Mouse (Mus musculus) spleen, adult 2 months (tissue): ENCODE data around the gene Gm13272. TPM values are rescaled to one million over a fixed set of nuclear protein-coding genes. Genes with fewer than 3 reads are reported as not detected.
"Not testable (repeated sequence)": the region's sequence is repeated elsewhere in the genome, so short reads cannot be mapped to it uniquely, and the experiment has no call there.

Experiments
- DNase-seq, 2 experiments: peaks; one replicate each; pipeline versions ENCODE4 v3.0.0 to v3.0.0-alpha.2; 2012 to 2021; ENCODE audit warnings: low spot score in 2 of 2, low read depth in 1 of 2
- H3K27ac ChIP-seq: fragments of 200-500 bp; 2 replicates; pipeline ENCODE4 v1.5.1; 2012; ENCODE audit warnings: low read length, inconsistent platforms; ENCODE audit not compliant: insufficient read depth
- H3K27me3 ChIP-seq: fragments of 200-500 bp; 2 replicates; pipeline ENCODE4 v1.6.1; 2012; ENCODE audit warnings: mild to moderate bottlenecking, moderate library complexity, low read length, inconsistent platforms; ENCODE audit not compliant: control insufficient read depth, insufficient read depth
- H3K36me3 ChIP-seq: fragments of 200-500 bp; 2 replicates; pipeline ENCODE4 v1.6.1; 2012; ENCODE audit warnings: mild to moderate bottlenecking, low read length, inconsistent platforms; ENCODE audit not compliant: control insufficient read depth, insufficient read depth
- H3K4me1 ChIP-seq: fragments of 200-500 bp; 2 replicates; pipeline ENCODE4 v1.6.1; 2011; ENCODE audit warnings: inconsistent platforms; ENCODE audit not compliant: control insufficient read depth, insufficient read depth, insufficient read length
- H3K4me3 ChIP-seq: fragments of 200-500 bp; 2 replicates; pipeline ENCODE4 v1.5.1; 2011; ENCODE audit warnings: mild to moderate bottlenecking, inconsistent platforms; ENCODE audit not compliant: insufficient read depth, insufficient read length; ENCODE audit errors: extremely low read depth
- CTCF ChIP-seq: fragments of 200-500 bp; IDR thresholded peaks from 2 replicates; pipeline ENCODE4 v1.5.1; 2011; ENCODE audit warnings: mild to moderate bottlenecking, inconsistent platforms; ENCODE audit not compliant: insufficient read depth, insufficient read length, insufficient replicate concordance; ENCODE audit errors: extremely low read depth
- POLR2A ChIP-seq: fragments of 200-500 bp; IDR thresholded peaks from 2 replicates; pipeline ENCODE4 v1.6.1; 2011; ENCODE audit warnings: low read depth, low read length, inconsistent platforms
- WGBS: fragments of 180-500 bp; shearing (Covaris S2); methylation state at CpG from one replicate; pipeline ENCODE4 v1.1.7; 2018; 5-methylcytosine and 5-hydroxymethylcytosine counted together
- polyA plus RNA-seq: library from polyadenylated mRNA; depleted of rRNA; stranded (reverse); fragments of >200 nt; gene quantifications from 2 replicates; pipeline ENCODE4 v1.2.3, GENCODE M21; 2012; rRNA removed

The Gm13272 gene
- polyA plus RNA-seq: not detected in 2 replicates

DNA sequence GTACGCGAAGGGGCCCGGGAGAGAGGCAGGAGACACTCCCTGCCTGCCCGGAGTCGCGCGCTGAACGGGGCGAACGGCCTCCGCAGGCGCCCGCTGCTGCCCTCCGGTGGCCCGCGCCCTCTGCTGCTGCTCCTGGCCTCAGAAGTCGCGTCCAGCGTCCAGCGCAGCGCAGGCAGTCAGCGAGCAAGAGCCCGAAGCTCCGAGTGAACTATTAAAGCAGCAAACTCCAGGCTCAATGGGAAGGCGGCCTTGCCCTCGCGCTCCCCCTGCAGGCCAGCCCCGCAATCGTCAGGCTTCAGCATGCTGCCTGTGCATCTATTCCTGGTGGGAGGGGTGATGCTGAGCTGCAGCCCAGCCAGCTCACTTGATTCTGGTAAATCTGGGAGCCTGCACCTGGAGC, at the start of gene Gm13272:
Gm13272 (plus strand) TSS at position 301 of the 400 bp plus-strand sequence.
- not testable (repeated sequence) for H3K36me3 ChIP-seq, H3K27me3 ChIP-seq, H3K27ac ChIP-seq, DNase-seq, H3K4me1 ChIP-seq, H3K4me3 ChIP-seq
- no CpG with 5 or more reads among the region's 29 CpGs for WGBS

DNA sequence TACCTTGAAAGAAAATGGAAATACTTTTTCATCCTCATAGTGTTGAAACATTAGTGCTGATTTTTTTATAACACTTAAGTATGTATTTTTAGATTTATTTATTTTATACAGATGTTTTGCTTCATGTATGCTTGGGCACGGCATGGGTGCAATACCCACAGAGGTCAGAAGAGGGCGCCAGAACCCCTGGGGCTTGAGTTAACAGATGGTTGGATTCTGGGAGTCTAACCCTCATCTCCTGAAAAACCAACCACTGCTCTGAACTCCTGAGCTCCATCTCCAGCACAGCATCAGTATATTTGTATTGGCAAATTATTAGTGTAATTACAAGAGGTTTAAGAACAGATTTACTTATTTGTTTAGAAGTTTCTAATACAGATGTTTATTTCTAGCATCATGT, 41.2 kb upstream of the Gm13272 start:
- Histone ChIP-seq H3K27me3 (no peaks in the 10 kb centered on the region), H3K36me3 (no peaks in the 10 kb centered on the region), H3K4me3 (no peak overlapping the region), H3K27ac (no peak overlapping the region), H3K4me1 (no peaks in the 10 kb centered on the region; the same call in 1 of the 2 replicates)
- peak; percentile 81; the same call in 1 of the 2 replicates for TF ChIP-seq CTCF
- TF ChIP-seq POLR2A: no peak
- peak; percentile 40 to 62 for DNase-seq
- WGBS: 1% methylated on average over 2 of the region's 2 CpGs

DNA sequence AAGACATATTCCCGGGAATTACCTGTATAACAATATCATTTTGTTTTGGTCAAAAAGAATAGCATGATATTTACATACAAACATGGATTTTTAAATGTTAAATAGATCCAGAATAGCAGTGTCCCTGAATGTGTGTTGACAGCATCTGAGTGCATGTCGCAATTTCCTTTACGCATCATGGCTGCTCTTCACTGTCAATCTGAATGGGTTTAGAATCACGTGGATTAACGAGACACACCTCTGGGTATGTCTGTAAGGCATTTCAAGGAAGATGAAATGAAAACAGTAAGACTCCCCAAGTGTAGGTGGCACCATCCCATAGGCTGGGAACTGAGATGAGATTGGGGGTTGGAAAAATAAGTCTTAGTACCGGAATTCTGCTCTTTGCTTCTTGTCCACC, 40.6 kb upstream of the Gm13272 start:
- H3K27ac ChIP-seq: no peak overlapping the region
- no peak overlapping the region for H3K4me3 ChIP-seq
- H3K4me1 ChIP-seq: no peaks in the 10 kb centered on the region; the same call in 1 of the 2 replicates
- TF ChIP-seq CTCF (no peak), POLR2A (no peak)
- no peak for DNase-seq
- 73% methylated on average over 6 of the region's 6 CpGs for WGBS
- H3K27me3 ChIP-seq: no peaks in the 10 kb centered on the region
- no peaks in the 10 kb centered on the region for H3K36me3 ChIP-seq

DNA sequence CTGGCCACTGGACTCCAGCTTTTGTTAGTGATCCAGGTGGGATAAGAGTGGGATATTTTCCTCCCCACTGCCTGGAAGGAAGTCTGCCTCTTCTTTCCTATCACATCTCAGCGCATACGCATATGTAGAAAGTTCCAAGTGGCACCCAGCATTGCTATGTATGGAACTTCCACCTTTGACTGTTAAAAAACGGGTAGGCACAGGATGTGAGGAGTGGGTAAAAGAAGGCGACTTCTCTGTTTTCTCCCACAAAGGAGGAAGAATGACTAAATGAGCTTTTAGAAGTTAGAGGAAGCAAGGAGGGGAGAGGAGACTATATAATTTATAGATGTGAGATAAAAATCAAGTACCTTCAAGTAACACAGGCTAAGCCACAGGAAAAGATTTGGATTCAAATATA, 38.2 kb upstream of the Gm13272 start:
- TF ChIP-seq CTCF (no peak), POLR2A (no peak)
- H3K27me3 ChIP-seq: no peaks in the 10 kb centered on the region
- 30% methylated on average over 4 of the region's 4 CpGs for WGBS
- no peaks in the 10 kb centered on the region; the same call in 1 of the 2 replicates for H3K4me1 ChIP-seq
- no peak overlapping the region for H3K4me3 ChIP-seq
- no peak for DNase-seq
- no peaks in the 10 kb centered on the region for H3K36me3 ChIP-seq
- no peak overlapping the region for H3K27ac ChIP-seq

DNA sequence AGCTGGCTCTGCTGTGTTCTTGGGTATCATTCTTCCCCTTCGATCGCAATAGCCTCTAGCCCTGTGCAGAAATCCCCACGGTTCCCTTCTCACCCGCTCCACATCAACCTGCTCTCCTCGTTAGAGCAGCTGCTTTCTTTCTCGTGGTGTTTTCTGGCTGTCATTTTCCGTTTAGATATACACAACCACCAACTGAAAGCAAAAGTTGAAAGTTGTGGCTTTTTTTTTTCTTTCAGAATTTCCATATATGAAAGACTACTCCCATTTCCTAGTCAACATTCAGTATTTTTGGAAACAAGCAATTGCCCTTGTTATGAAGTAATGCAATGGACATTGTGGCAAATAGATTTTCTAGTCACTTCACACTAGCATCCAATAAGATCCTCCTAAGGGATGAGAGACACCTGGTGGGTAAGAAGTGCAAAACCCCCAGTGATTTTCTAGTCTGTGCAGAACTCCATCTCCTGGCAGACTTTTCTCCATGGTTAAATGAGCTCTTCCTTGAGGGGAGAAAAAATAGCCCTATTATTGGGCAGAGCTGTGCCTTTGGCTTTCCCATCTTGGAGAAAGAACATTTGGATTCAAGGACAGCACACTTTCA, 36.8 kb upstream of the Gm13272 start:
- H3K4me1 ChIP-seq: no peaks in the 10 kb centered on the region; the same call in 1 of the 2 replicates
- WGBS: 18% methylated on average over 7 of the region's 7 CpGs
- H3K36me3 ChIP-seq: no peaks in the 10 kb centered on the region
- no peak for DNase-seq
- TF ChIP-seq CTCF: no peak
- TF ChIP-seq POLR2A: no peak
- no peak overlapping the region for H3K27ac ChIP-seq
- no peaks in the 10 kb centered on the region for H3K27me3 ChIP-seq
- H3K4me3 ChIP-seq: no peak overlapping the region

DNA sequence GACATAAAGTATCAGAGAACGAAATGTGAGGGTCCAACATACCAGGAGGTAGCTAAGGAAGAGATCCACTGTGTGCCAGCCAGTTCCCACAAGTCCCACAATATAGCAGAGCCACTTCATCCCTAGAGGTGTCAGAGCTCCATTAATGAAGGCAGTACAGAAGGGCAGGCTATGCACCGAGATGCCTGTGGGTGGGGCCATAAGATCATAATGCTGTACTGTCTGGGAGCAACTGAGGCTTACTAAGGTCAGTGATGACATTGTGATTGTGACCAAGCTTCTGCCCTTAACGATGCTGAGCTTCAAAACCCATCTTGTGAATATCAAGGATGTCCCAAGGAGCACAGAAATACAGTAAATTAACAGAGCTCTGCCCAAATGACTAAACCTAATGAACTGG, 35.4 kb upstream of the Gm13272 start:
- 85% methylated on average over 3 of the region's 3 CpGs for WGBS
- no peaks in the 10 kb centered on the region for H3K27me3 ChIP-seq
- no peak overlapping the region for H3K27ac ChIP-seq
- no peak for DNase-seq
- H3K4me3 ChIP-seq: no peak overlapping the region
- H3K4me1 ChIP-seq: no peaks in the 10 kb centered on the region; the same call in 1 of the 2 replicates
- TF ChIP-seq POLR2A (no peak), CTCF (no peak)
- H3K36me3 ChIP-seq: no peaks in the 10 kb centered on the region

DNA sequence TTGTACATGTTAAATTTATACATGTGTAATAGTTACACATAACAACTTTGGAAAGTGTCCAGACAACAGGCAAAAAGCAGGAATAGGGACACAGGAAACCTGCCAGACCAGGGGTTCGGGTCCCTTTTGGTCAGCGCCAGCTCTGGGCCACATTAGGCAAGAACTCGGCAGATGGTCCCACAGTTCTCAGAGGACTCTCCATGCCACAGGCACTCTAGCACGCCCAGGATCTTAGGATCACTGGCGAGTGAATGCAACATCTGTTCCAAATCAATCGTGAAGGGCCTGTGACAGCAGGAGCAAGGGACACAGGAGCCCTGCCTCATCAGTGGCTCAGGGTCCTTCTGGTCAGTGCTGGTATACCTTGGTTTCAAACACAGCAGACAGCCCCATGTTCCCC, 29.7 kb upstream of the Gm13272 start:
- 89% methylated on average over 6 of the region's 6 CpGs for WGBS

DNA sequence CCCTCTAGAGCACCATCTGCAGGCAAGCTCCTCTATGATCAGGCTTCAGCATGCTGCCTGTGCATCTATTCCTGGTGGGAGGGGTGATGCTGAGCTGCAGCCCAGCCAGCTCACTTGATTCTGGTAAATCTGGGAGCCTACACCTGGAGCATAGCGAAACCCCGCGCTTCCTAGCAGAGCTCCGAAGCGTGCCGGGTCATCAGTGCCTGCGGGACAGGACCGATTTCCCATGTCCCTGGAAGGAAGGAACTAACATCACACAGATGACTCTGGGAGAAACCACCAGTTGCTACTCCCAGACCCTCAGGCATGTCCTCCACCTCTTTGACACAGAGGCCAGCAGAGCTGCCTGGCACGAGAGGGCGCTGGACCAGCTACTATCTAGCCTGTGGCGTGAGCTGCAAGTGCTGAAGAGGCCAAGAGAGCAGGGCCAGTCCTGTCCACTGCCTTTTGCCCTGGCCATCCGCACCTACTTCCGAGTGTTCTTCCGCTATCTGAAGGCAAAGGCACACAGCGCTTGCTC, 24.8 kb upstream of the Gm13272 start, which contains the start of gene Gm13271:
Gm13271 (plus strand) TSS at position 51 of the 523 bp plus-strand sequence.
- H3K36me3 ChIP-seq, H3K4me3 ChIP-seq, H3K27ac ChIP-seq, H3K4me1 ChIP-seq, H3K27me3 ChIP-seq: not testable (repeated sequence)
- DNase-seq: peak in 1 of 2 experiments; percentile 70
- 94% methylated on average over 15 of the region's 15 CpGs for WGBS

More for the DNA sequence above, 29.7 kb upstream of the Gm13272 start:
- Histone ChIP-seq H3K27ac (no peak overlapping the region), H3K4me3 (no peak overlapping the region), H3K36me3 (no peaks in the 10 kb centered on the region), H3K27me3 (no peaks in the 10 kb centered on the region), H3K4me1 (no peaks in the 10 kb centered on the region)
- TF ChIP-seq CTCF (no peak), POLR2A (no peak)
- DNase-seq: no peak

DNA sequence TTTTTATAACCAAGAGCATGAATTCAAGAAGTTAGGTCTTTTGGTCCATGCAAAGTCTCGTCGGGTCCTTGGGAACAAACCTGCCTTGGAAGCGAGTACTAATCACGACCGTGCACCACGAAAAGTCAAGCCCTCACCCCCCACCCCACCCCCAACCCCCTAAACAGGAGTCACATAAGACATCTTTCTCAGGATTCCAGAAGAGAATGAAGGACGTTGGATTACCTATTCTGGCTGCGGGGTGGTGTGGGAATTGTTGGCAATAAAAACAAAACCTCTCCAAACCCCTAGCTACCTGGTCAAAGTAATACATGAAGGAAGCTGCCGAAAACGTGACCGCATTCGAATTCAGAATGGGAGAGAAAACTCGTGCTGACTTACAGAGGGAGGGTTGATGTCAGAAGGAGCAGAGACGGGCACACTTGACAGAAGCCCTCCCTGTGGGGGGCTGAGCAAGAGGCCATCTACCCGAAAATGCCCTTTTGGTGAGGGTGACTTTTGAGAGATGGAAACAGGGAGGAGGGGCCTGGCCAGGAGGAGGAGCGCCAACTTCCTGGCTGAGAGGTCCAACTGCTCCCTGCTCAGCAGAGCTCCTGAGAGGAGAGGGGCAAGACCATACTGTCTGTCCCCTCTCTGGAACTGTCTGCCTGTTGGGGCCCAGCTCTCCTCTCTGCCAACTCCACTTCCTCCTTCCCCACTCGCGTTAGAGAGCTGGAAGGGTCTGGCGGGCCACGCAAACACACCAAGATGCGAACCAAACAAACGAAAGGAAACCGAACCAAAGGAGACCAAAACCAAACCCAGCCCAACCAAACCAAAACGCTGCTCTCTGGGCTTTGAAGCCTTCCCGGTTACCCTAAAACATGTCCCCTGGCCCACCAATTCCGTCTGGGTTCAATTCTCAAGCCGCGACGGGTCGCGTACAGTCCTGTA, 22.8 kb upstream of the Gm13272 start:
- not testable (repeated sequence) for H3K27me3 ChIP-seq, H3K36me3 ChIP-seq, H3K4me1 ChIP-seq
- 7% methylated on average over 29 of the region's 31 CpGs for WGBS
- Histone ChIP-seq H3K27ac (peak overlapping the region; percentile 97), H3K4me3 (peak overlapping the region; percentile 83)
- DNase-seq: peak in 1 of 2 experiments; percentile 32
